Mouse (Mus musculus) CD4-positive, CD25-positive, alpha-beta regulatory T cell, adult 2 months (primary cell): Measurements from ENCODE around the gene Gm3739.
A peak's percentile ranks its signal among the peaks of the same experiment; 100 is the strongest.
"Not testable (repeated sequence)": the region's sequence is repeated elsewhere in the genome, so short reads cannot be mapped to it uniquely, and the experiment has no call there.

ENCODE experiments used
- DNase-seq: peaks from one replicate; pipeline ENCODE4 v3.0.0-alpha.2; 2012; ENCODE audit warnings: low read depth, low spot score

Gene Gm3739

GRCm38 (mm10) chr14:7314661-7315060, at the start of gene Gm3739:
Gene Gm3739, minus strand, starts transcription at chr14:7315049.
- DNase-seq: not testable (repeated sequence)

GRCm38 (mm10) chr14:7332295-7332694, 17.4 kb upstream of the Gm3739 start, which contains the start of gene Gm5797:
Gene Gm5797, minus strand, starts transcription at chr14:7332395.
- DNase-seq: not testable (repeated sequence)

- peak; percentile 59 for DNase-seq
Measured at GRCm38 (mm10) chr14:7315093-7315492, 244 bp upstream of the Gm3739 start.

- DNase-seq: not testable (repeated sequence)
Measured at GRCm38 (mm10) chr14:7264614-7265013, 50.2 kb downstream of the Gm3739 start, which contains the start of gene Gm3727. Gene Gm3727, minus strand, starts transcription at chr14:7264714.
